Mouse (Mus musculus) bone marrow macrophage, adult 2 months (primary cell): ENCODE data around the gene Catsperg1. TPM values are rescaled to one million over a fixed set of nuclear protein-coding genes. Genes with fewer than 3 reads are reported as not detected.
"Not testable (repeated sequence)": the region's sequence is repeated elsewhere in the genome, so short reads cannot be mapped to it uniquely, and the experiment has no call there.

Experiments used
- H3K27ac ChIP-seq: 2 replicates; pipeline ENCODE4 v1.5.1; 2012; ENCODE audit warnings: low read depth, low read length; ENCODE audit not compliant: insufficient read depth
- H3K4me1 ChIP-seq: 2 replicates; pipeline ENCODE4 v1.6.1; 2012; ENCODE audit warnings: low read length; ENCODE audit not compliant: control insufficient read depth, insufficient read depth
- H3K4me3 ChIP-seq: 2 replicates; pipeline ENCODE4 v1.5.1; 2012; ENCODE audit warnings: mild to moderate bottlenecking, low read length, moderate library complexity; ENCODE audit not compliant: insufficient read depth
- CTCF ChIP-seq: IDR thresholded peaks from 2 replicates; pipeline ENCODE4 v1.5.1; 2012; ENCODE audit warnings: low read depth, mild to moderate bottlenecking, low read length, moderate library complexity
- POLR2A ChIP-seq: IDR thresholded peaks from 2 replicates; pipeline ENCODE4 v1.6.1; 2012; ENCODE audit warnings: mild to moderate bottlenecking, low read depth, low read length, borderline replicate concordance
- polyA plus RNA-seq: library from polyadenylated mRNA; stranded (reverse); fragments of >200 nt; gene quantifications from 2 replicates; pipeline ENCODE4 v1.2.4, GENCODE M21; 2012; ENCODE audit not compliant: missing spikeins, insufficient read depth, insufficient read length

The Catsperg1 gene
- polyA plus RNA-seq, 1 experiment: 4.0 TPM

GRCm38 (mm10) chr7:29232247-29233013 is 18.6 kb upstream of the Catsperg1 start, which contains the start of gene Kcnk6:
Gene Kcnk6 (minus strand): TSS chr7:29232515.
- Histone ChIP-seq H3K27ac (peak within 1 kb of the TSS; percentile 49), H3K4me1 (peaks cover 47% of the 10 kb centered on the region), H3K4me3 (peak within 1 kb of the TSS; percentile 82)
- TF ChIP-seq POLR2A (no peak), CTCF (no peak)

- TF ChIP-seq CTCF (no peak), POLR2A (no peak)
- H3K4me1 ChIP-seq: peaks cover 43% of the 10 kb centered on the region
Measured at GRCm38 (mm10) chr7:29231517-29231916, 17.7 kb upstream of the Catsperg1 start.

GRCm38 (mm10) chr7:29230560-29230959 is 16.7 kb upstream of the Catsperg1 start:
- H3K4me1 ChIP-seq: peaks cover 43% of the 10 kb centered on the region
- no peak overlapping the region for H3K27ac ChIP-seq
- no peak for TF ChIP-seq POLR2A
- no peak overlapping the region for H3K4me3 ChIP-seq

More at GRCm38 (mm10) chr7:29231517-29231916, 17.7 kb upstream of the Catsperg1 start:
- H3K27ac ChIP-seq: peak overlapping the region; percentile 49
- H3K4me3 ChIP-seq: peak overlapping the region; percentile 82

- Histone ChIP-seq H3K27ac (peak overlapping the region; percentile 77), H3K4me3 (no peak overlapping the region), H3K4me1 (peaks cover 35% of the 10 kb centered on the region)
- TF ChIP-seq CTCF (no peak), POLR2A (no peak)
Measured at GRCm38 (mm10) chr7:29228202-29228601, 14.4 kb upstream of the Catsperg1 start.

- H3K4me3 ChIP-seq: no peak overlapping the region
- H3K27ac ChIP-seq: no peak overlapping the region
- peaks cover 25% of the 10 kb centered on the region for H3K4me1 ChIP-seq
- TF ChIP-seq CTCF: no peak
- no peak for TF ChIP-seq POLR2A
Measured at GRCm38 (mm10) chr7:29225520-29225919, 11.7 kb upstream of the Catsperg1 start.

GRCm38 (mm10) chr7:29224756-29225394 is 11.0 kb upstream of the Catsperg1 start:
- H3K4me1 ChIP-seq: peaks cover 22% of the 10 kb centered on the region
- TF ChIP-seq CTCF (no peak), POLR2A (no peak)
- no peak overlapping the region for H3K4me3 ChIP-seq
- H3K27ac ChIP-seq: no peak overlapping the region

GRCm38 (mm10) chr7:29214846-29215245 is 1.0 kb upstream of the Catsperg1 start:
- H3K27ac ChIP-seq: no peak overlapping the region
- TF ChIP-seq CTCF: no peak
- TF ChIP-seq POLR2A: no peak
- H3K4me3 ChIP-seq: no peak overlapping the region
- peaks cover 4% of the 10 kb centered on the region; the same call in 1 of the 2 replicates for H3K4me1 ChIP-seq

- TF ChIP-seq CTCF: no peak
- no peak for TF ChIP-seq POLR2A
- peaks cover 6% of the 10 kb centered on the region; the same call in 1 of the 2 replicates for H3K4me1 ChIP-seq
- no peak overlapping the region for H3K4me3 ChIP-seq
Measured at GRCm38 (mm10) chr7:29214236-29214635, 401 bp upstream of the Catsperg1 start.

GRCm38 (mm10) chr7:29212775-29213560 is 867 bp downstream of the Catsperg1 start:
- H3K4me1 ChIP-seq, H3K4me3 ChIP-seq, H3K27ac ChIP-seq: not testable (repeated sequence)

More at GRCm38 (mm10) chr7:29214236-29214635, 401 bp upstream of the Catsperg1 start:
- H3K27ac ChIP-seq: no peak overlapping the region

GRCm38 (mm10) chr7:29212199-29212765 is 1.6 kb downstream of the Catsperg1 start:
- peaks cover 6% of the 10 kb centered on the region; the same call in 1 of the 2 replicates for H3K4me1 ChIP-seq
- H3K27ac ChIP-seq: peak overlapping the region; percentile 73
- H3K4me3 ChIP-seq: peak overlapping the region; percentile 48
- no peak for TF ChIP-seq CTCF
- no peak for TF ChIP-seq POLR2A
